Mouse (Mus musculus) small intestine, adult 2 months (tissue): ENCODE data around the gene Shisa3.

Source experiments
- CTCF ChIP-seq: fragments of 200-500 bp; IDR thresholded peaks from 2 replicates; pipeline ENCODE4 v1.5.1; 2012; ENCODE audit warnings: low read depth, mild to moderate bottlenecking, control low read depth, inconsistent platforms, low read length, moderate library complexity, mixed read lengths; ENCODE audit not compliant: insufficient replicate concordance, insufficient read length; ENCODE audit errors: extremely low read depth
- POLR2A ChIP-seq: fragments of 200-500 bp; IDR thresholded peaks from 2 replicates; pipeline ENCODE4 v1.6.1; 2012; ENCODE audit warnings: low read depth, mild to moderate bottlenecking, control low read depth, inconsistent platforms, low read length, moderate library complexity

DNA sequence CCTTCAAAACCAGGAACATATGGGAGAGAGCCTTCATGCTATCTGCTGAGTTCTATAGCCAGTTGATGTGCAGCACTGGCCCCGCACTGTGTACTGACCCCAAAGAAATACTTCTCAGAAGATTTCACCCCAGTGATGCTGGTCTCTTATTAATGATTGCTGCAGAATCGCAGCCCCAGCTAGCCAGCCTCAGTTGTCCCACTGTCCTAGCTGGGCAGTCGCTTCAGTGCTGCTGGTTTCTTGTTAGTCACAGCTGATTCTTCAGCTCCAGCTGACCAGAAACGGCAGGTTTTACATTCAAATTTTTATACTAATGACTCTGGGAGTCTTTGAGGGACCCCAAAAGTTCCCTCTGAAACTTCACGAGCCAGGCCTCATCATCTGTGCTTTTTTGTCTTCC is 42.3 kb downstream of the Shisa3 start:
- TF ChIP-seq CTCF: no peak
- TF ChIP-seq POLR2A: no peak
